Mouse (Mus musculus) heart, adult 10 weeks (tissue): Measurements from ENCODE around the gene Aurkaip1. TPM values are rescaled to one million over a fixed set of nuclear protein-coding genes. Genes with fewer than 3 reads are reported as not detected.

Experiments used
- polyA plus RNA-seq: library from polyadenylated mRNA; stranded (reverse); fragments of 350-450 nt; fragmentation: Illumina TruSeq; extraction: RNeasy Lipid Tissue Mini Kit (QIAGEN cat#74804); gene quantifications from one replicate; pipeline ENCODE4 v1.2.3, GENCODE M21; 2014; ENCODE audit warnings: low read depth, low replicate concordance

Gene Aurkaip1
- polyA plus RNA-seq = 129 TPM

GRCm38 (mm10) chr4:155831205-155831766 lies at the start of gene Aurkaip1:
Aurkaip1 (plus strand) TSS chr4:155831272.

GRCm38 (mm10) chr4:155785819-155786218 lies 45.3 kb upstream of the Aurkaip1 start, which contains the start of gene Tmem88b:
Tmem88b (minus strand) TSS chr4:155785874.

GRCm38 (mm10) chr4:155790021-155790489 lies 41.0 kb upstream of the Aurkaip1 start, which contains the start of gene Ankrd65:
Ankrd65 (plus strand) TSS chr4:155790439.

GRCm38 (mm10) chr4:155802741-155803339 lies 28.2 kb upstream of the Aurkaip1 start, which contains the start of gene Mrpl20:
Mrpl20 (plus strand) TSS chr4:155802878.

GRCm38 (mm10) chr4:155811929-155812664 lies 19.0 kb upstream of the Aurkaip1 start, which contains the start of gene Ccnl2:
Ccnl2 (plus strand) TSS chr4:155812489.

GRCm38 (mm10) chr4:155839483-155839910 lies 8.4 kb downstream of the Aurkaip1 start, which contains the start of gene Mxra8:
Mxra8 (plus strand) TSS chr4:155839680.

GRCm38 (mm10) chr4:155846871-155847578 lies 16.0 kb downstream of the Aurkaip1 start, which contains the start of gene Dvl1:
Dvl1 (plus strand) TSS chr4:155847402.

GRCm38 (mm10) chr4:155863001-155863400 lies 31.9 kb downstream of the Aurkaip1 start, which contains the start of gene Tas1r3:
Tas1r3 (minus strand) TSS chr4:155863362.

GRCm38 (mm10) chr4:155869317-155870033 lies 38.4 kb downstream of the Aurkaip1 start, which contains the start of the genes Cptp and Ints11:
Cptp (minus strand) TSS chr4:155869440.
Ints11 (plus strand) TSS chr4:155869546.

Other genes with a start within 250 kb of the Aurkaip1 start
- 8.7 TPM for gene Slc35e2, start 229.9 kb upstream of the Aurkaip1 start, polyA plus RNA-seq
- gene Cdk11b, start 206.4 kb upstream of the Aurkaip1 start, polyA plus RNA-seq = 71.4 TPM
- not detected for gene Gm10563, start 185.9 kb upstream of the Aurkaip1 start, polyA plus RNA-seq
- gene Mmp23, start 177.9 kb upstream of the Aurkaip1 start, polyA plus RNA-seq = 17.1 TPM
- 29.0 TPM for gene Mib2, start 162.1 kb upstream of the Aurkaip1 start, polyA plus RNA-seq
- gene Fndc10, start 136.9 kb upstream of the Aurkaip1 start, polyA plus RNA-seq = 2.0 TPM
- 55.4 TPM for gene Ssu72, start 126.5 kb upstream of the Aurkaip1 start, polyA plus RNA-seq
- gene Tmem240, start 96.5 kb upstream of the Aurkaip1 start, polyA plus RNA-seq = 0.79 TPM
- gene Atad3a, start 70.2 kb upstream of the Aurkaip1 start, polyA plus RNA-seq = 67.4 TPM
- gene Vwa1, start 56.6 kb upstream of the Aurkaip1 start, polyA plus RNA-seq = 11.3 TPM
- gene Tmem88b, start 45.4 kb upstream of the Aurkaip1 start, polyA plus RNA-seq = 1.1 TPM
- not detected for gene Ankrd65, start 40.8 kb upstream of the Aurkaip1 start, polyA plus RNA-seq
- 93.6 TPM for gene Mrpl20, start 28.4 kb upstream of the Aurkaip1 start, polyA plus RNA-seq
- 89.2 TPM for gene Ccnl2, start 18.8 kb upstream of the Aurkaip1 start, polyA plus RNA-seq
- 44.3 TPM for gene Mxra8, start 8.4 kb downstream of the Aurkaip1 start, polyA plus RNA-seq
- gene Dvl1, start 16.1 kb downstream of the Aurkaip1 start, polyA plus RNA-seq = 41.8 TPM
- 0.21 TPM for gene Tas1r3, start 32.1 kb downstream of the Aurkaip1 start, polyA plus RNA-seq
- 4.2 TPM for gene Cptp, start 38.2 kb downstream of the Aurkaip1 start, polyA plus RNA-seq
- 19.1 TPM for gene Ints11, start 38.3 kb downstream of the Aurkaip1 start, polyA plus RNA-seq
- 15.5 TPM for gene Pusl1, start 60.5 kb downstream of the Aurkaip1 start, polyA plus RNA-seq
- 10.2 TPM for gene Acap3, start 60.5 kb downstream of the Aurkaip1 start, polyA plus RNA-seq
- gene Ube2j2, start 112.6 kb downstream of the Aurkaip1 start, polyA plus RNA-seq = 50.9 TPM
- gene C1qtnf12, start 131.0 kb downstream of the Aurkaip1 start, polyA plus RNA-seq = 18.6 TPM
- gene B3galt6, start 161.4 kb downstream of the Aurkaip1 start, polyA plus RNA-seq = 2.0 TPM
- 104 TPM for gene Sdf4, start 161.6 kb downstream of the Aurkaip1 start, polyA plus RNA-seq
- not detected for gene Tnfrsf4, start 182.6 kb downstream of the Aurkaip1 start, polyA plus RNA-seq
- not detected for gene Tnfrsf18, start 194.9 kb downstream of the Aurkaip1 start, polyA plus RNA-seq
- not detected for gene Ttll10, start 228.1 kb downstream of the Aurkaip1 start, polyA plus RNA-seq